Mouse (Mus musculus) hindbrain, embryonic 16.5 days (tissue): Measurements from ENCODE around the gene Pfkp. TPM values are rescaled to one million over a fixed set of nuclear protein-coding genes. Genes with fewer than 3 reads are reported as not detected.
A peak's percentile ranks its signal among the peaks of the same experiment; 100 is the strongest.

Source experiments
- ATAC-seq: fragments of 200-750 bp; cut with Nextera tagmentation; 2 replicates; pipeline ENCODE4 v1.8.0; 2017; ENCODE audit warnings: moderate TSS enrichment, moderate library complexity
- H3K27ac ChIP-seq: fragments of 300-500 bp; sonication (generic); 2 replicates; pipeline ENCODE4 v1.5.1; 2014; ENCODE audit warnings: low read depth, mild to moderate bottlenecking, control low read depth, low read length, moderate library complexity
- H3K27me3 ChIP-seq: fragments of 300-500 bp; sonication (generic); replicated peaks from 2 replicates; pipeline ENCODE4 v1.6.1; 2014; ENCODE audit warnings: low read length; ENCODE audit not compliant: control insufficient read depth, insufficient read depth
- H3K36me3 ChIP-seq: fragments of 300-500 bp; sonication (generic); 2 replicates; pipeline ENCODE4 v1.6.1; 2014; ENCODE audit warnings: mild to moderate bottlenecking, low read length, moderate library complexity, mixed read lengths; ENCODE audit not compliant: control insufficient read depth, insufficient read depth
- H3K4me1 ChIP-seq: fragments of 300-500 bp; sonication (generic); 2 replicates; pipeline ENCODE4 v1.6.1; 2014; ENCODE audit warnings: low read depth, low read length; ENCODE audit not compliant: control insufficient read depth, insufficient read depth
- H3K4me2 ChIP-seq: fragments of 300-500 bp; sonication (generic); 2 replicates; pipeline ENCODE4 v1.6.1; 2014; ENCODE audit warnings: mild to moderate bottlenecking, low read length, control low read depth, moderate library complexity
- H3K4me3 ChIP-seq: fragments of 300-500 bp; sonication (generic); 2 replicates; pipeline ENCODE4 v1.5.1; 2014; ENCODE audit warnings: mild to moderate bottlenecking, low read length, control low read depth, moderate library complexity
- H3K9ac ChIP-seq: fragments of 300-500 bp; sonication (generic); 2 replicates; pipeline ENCODE4 v1.6.1; 2014; ENCODE audit warnings: low read depth, mild to moderate bottlenecking, control low read depth, low read length, moderate library complexity
- H3K9me3 ChIP-seq: fragments of 300-500 bp; sonication (generic); 2 replicates; pipeline ENCODE4 v1.6.1; 2014; ENCODE audit warnings: mild to moderate bottlenecking, low read length, moderate library complexity; ENCODE audit not compliant: control insufficient read depth
- WGBS: fragments of 180-500 bp; shearing (Covaris S2); extraction: QIAGEN DNeasy Blood & Tissue Kit; methylation state at CpG from one replicate; pipeline ENCODE4 v1.1.7; 2014; 5-methylcytosine and 5-hydroxymethylcytosine counted together
- polyA plus RNA-seq: library from polyadenylated mRNA; unstranded; fragments of >200 nt; fragmentation: Nextera tagmentation; extraction: Ambion mirVana; gene quantifications from 2 replicates; pipeline ENCODE4 v1.2.1, GENCODE M21; 2015

The Pfkp gene
- 507 and 556 TPM in 2 replicates for polyA plus RNA-seq

DNA sequence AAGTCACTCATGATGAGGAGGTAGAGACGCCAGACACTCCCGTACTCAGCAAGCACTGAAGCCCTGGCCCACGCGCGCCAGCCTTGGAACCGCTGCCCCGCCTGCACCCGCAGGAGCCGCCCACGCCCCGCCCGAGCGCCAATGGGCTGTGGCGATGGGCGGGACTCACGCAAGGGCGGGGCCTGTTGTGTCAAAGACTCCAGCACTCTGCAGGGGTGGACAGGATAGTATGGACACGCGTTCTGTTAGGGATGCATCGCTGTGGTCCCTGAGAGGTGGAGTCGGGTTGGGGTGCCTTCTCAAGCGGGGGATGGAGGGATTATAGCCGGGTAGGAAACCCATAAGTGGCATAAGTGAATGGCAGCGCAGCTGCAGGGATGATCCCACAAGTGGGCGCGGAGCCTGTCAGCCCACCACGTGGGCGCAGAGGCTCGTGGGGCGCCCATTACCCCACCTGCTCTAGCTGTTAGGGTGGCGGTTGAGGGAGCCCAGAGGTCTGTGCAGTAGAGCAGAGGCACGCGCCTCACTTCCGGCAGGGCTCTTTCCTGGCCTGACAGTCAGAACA is at the start of gene Pfkp:
Gene Pfkp, minus strand, starts transcription at position 109 of the 565 bp plus-strand sequence.
- Histone ChIP-seq H3K27ac (peak within 1 kb of the TSS; percentile 88), H3K4me1 (peaks cover 13% of the 10 kb centered on the region), H3K4me2 (peak within 1 kb of the TSS; percentile 94), H3K9ac (peak within 1 kb of the TSS; percentile 69), H3K36me3 (no peaks in the 10 kb centered on the region), H3K4me3 (peak within 1 kb of the TSS; percentile 81), H3K9me3 (no peaks in the 10 kb centered on the region), H3K27me3 (no peaks in the 10 kb centered on the region)
- WGBS, result under 1% methylated on average over 34 of the region's 34 CpGs
- ATAC-seq, result peak; percentile 94

DNA sequence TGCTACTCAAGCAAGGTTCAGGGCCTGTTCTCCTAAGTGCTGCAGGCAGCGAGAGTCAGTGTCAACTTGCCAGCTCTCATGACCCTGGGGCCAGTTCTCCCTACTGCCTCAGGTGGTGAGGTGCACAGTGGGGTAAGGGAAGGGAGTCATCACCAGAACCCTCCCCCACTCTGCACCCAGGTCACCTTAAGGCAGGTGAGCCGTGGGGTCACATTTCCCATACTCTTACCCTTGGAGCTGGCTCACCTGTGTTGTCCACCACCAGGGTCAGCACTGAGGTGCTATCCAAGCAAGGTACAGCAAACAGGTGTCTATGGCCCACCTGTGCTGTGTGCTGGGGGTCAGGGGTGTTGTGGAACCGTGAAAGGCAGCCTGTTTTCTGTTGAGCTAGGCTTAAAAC is 42.0 kb upstream of the Pfkp start:
- H3K4me2 ChIP-seq, result no peak overlapping the region
- 86% methylated on average over 3 of the region's 3 CpGs for WGBS

DNA sequence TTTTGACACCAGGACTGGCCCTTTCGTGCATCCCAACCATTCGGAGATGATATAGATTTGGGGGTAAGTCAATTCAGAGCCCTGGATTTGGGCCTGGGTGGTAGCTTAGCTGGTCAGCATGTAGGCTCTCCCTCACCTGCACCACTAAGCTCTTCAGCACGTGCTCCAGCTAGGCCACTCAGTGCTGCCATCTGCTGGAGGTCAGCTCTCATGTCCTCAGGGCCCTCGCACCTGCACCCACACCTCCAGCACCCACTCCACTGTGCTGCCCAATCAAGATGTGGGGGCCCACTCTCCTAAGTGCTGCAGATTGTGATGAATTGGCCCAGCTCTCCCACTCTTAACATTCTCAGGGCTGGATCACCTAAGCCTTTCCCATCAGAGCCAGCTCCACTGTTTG is 41.4 kb upstream of the Pfkp start:
- H3K27me3 ChIP-seq, result no peaks in the 10 kb centered on the region
- 72% methylated on average over 4 of the region's 4 CpGs for WGBS
- no peaks in the 10 kb centered on the region for H3K4me1 ChIP-seq
- H3K36me3 ChIP-seq, result no peaks in the 10 kb centered on the region
- ATAC-seq, result peak; percentile 31; the same call in 1 of the 2 replicates
- no peak overlapping the region for H3K4me3 ChIP-seq
- H3K9me3 ChIP-seq, result no peaks in the 10 kb centered on the region
- H3K9ac ChIP-seq, result no peak overlapping the region
- no peak overlapping the region for H3K27ac ChIP-seq
- no peak overlapping the region for H3K4me2 ChIP-seq

More for the DNA sequence above, 42.0 kb upstream of the Pfkp start:
- H3K4me1 ChIP-seq, result no peaks in the 10 kb centered on the region
- no peak overlapping the region for H3K9ac ChIP-seq
- no peak overlapping the region for H3K27ac ChIP-seq
- H3K4me3 ChIP-seq, result no peak overlapping the region
- no peaks in the 10 kb centered on the region for H3K27me3 ChIP-seq
- no peaks in the 10 kb centered on the region for H3K36me3 ChIP-seq
- ATAC-seq, result peak; percentile 9; the same call in 1 of the 2 replicates
- H3K9me3 ChIP-seq, result no peaks in the 10 kb centered on the region

DNA sequence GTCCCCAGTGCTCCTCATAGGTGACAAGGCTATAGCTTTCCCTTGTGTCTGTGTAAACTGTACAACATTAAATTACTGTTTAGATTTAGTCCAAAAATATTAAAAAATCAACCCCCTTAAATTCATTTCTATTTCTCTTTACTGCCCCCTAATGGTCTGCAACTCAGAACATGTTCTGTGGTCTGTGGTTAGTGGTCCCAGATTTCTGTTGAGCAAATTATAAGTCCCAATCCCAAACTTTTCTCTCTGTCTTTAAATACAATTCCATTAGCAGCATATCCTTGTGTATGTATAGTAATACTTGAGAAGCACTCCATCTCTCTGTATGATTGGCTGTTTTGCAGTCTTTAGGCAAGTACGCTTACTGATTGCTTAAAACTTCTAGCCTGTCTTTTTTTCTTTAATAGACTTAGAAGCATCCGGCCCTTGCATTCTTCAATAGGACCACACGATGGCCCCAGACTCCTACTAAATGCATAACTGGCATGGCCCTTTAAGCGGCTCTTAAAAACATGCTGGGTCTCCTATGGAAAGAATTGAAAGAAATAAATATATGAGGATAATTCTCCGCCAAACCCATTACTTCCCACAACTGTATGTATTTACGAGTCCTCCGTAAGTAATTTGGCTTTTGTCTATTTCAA is 40.3 kb upstream of the Pfkp start:
- no peaks in the 10 kb centered on the region for H3K27me3 ChIP-seq
- no peak overlapping the region for H3K27ac ChIP-seq
- no peaks in the 10 kb centered on the region for H3K9me3 ChIP-seq
- peak; percentile 92 for ATAC-seq
- no peak overlapping the region for H3K4me2 ChIP-seq
- H3K9ac ChIP-seq, result no peak overlapping the region
- H3K36me3 ChIP-seq, result no peaks in the 10 kb centered on the region
- WGBS, result 50% methylated on average over 7 of the region's 7 CpGs
- H3K4me1 ChIP-seq, result no peaks in the 10 kb centered on the region
- H3K4me3 ChIP-seq, result no peak overlapping the region

DNA sequence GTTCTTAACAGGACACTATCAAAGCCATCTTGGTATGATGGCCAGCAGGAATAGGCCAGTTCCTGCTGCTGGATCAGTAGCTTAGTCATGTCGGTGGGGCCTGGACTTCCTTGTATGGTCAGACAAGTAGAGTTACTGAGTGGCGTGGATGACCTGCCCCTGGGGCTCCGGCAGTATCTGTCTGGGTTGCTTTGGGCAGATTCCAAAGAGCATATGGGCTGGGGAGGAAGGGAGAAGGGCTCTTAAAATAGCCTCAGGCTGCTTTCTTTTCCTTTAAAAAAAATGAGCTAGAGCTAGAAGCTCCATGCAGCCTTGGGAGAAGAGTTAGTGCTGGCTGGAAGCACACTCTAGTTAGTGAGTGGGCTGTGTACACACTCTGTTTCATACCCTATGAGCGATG is 18.3 kb upstream of the Pfkp start:
- Histone ChIP-seq H3K9me3 (no peaks in the 10 kb centered on the region), H3K27me3 (no peaks in the 10 kb centered on the region), H3K4me2 (no peak overlapping the region), H3K4me3 (no peak overlapping the region), H3K4me1 (no peaks in the 10 kb centered on the region), H3K27ac (no peak overlapping the region), H3K9ac (no peak overlapping the region), H3K36me3 (no peaks in the 10 kb centered on the region)
- no peak for ATAC-seq
- WGBS, result 89% methylated on average over 4 of the region's 4 CpGs

DNA sequence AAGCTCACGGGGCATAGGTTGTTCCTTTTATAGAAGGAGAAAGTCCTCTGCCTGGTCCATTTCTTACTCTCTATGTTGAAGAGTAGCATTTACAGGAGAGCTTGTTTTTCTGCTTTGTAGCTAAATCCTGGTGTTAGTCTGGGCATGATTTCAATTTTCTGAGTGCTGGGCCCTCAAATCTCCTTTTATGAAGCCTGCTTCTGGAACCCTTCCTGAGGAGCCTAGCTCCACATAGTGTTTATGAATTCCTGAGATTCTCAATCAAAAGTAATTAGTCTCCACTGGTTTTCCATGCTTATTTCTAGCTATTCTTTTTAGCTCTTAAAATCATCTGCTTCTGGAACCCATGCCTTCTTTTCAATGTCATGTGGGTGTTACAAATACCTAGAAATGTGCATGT is 16.9 kb upstream of the Pfkp start:
- ATAC-seq, result no peak
- no peak overlapping the region for H3K9ac ChIP-seq
- H3K9me3 ChIP-seq, result no peaks in the 10 kb centered on the region
- 85% methylated on average over 1 of the region's 1 CpGs for WGBS
- no peaks in the 10 kb centered on the region for H3K4me1 ChIP-seq
- H3K27ac ChIP-seq, result no peak overlapping the region
- no peaks in the 10 kb centered on the region for H3K27me3 ChIP-seq
- no peaks in the 10 kb centered on the region for H3K36me3 ChIP-seq
- H3K4me2 ChIP-seq, result no peak overlapping the region
- no peak overlapping the region for H3K4me3 ChIP-seq

DNA sequence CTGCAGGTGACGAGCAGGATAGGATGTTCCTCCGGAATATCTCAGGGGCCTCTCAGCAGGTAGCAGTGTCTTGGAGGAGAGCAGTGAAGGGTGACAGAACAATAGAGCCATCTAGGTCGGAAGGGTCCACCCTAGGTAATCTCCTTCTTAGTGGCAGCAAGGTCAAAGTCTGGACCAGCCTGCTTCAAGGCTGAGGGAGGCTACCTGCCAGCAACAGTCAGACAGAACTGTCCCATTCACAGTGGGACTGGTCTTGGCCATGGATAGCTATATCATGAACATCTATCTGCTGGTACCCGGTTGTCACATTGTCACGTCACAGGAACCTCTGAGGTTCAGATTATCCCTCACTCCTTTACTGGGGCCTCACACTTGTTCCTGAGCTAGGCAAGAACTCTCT is 15.6 kb upstream of the Pfkp start:
- no peak overlapping the region for H3K4me3 ChIP-seq
- H3K27me3 ChIP-seq, result no peaks in the 10 kb centered on the region
- 69% methylated on average over 5 of the region's 5 CpGs for WGBS
- no peak overlapping the region for H3K9ac ChIP-seq
- H3K27ac ChIP-seq, result no peak overlapping the region
- no peaks in the 10 kb centered on the region for H3K4me1 ChIP-seq
- H3K9me3 ChIP-seq, result no peaks in the 10 kb centered on the region
- H3K4me2 ChIP-seq, result no peak overlapping the region
- H3K36me3 ChIP-seq, result no peaks in the 10 kb centered on the region
- ATAC-seq, result no peak

DNA sequence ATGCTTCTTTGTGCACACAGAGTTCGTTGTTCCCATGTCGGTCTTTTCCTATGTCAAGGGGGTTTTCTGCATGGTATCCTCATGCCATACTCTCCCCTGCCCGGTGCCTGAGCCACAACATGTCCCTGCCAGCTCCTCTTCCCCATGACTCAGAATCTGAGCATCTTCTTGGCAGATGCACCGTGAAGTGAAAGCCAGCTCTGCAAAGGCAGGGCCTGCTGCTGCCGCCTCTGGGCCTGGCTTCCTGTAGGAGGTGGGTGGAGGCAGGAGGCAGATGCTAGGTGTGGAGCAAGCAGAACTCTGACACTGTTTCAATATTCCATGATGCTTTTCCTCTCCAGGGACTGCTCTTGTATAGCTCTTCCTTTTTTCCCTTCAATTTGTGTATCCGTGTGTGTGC is 10.7 kb upstream of the Pfkp start:
- H3K27me3 ChIP-seq, result no peaks in the 10 kb centered on the region
- no peak for ATAC-seq
- no peaks in the 10 kb centered on the region for H3K36me3 ChIP-seq
- no peak overlapping the region for H3K9ac ChIP-seq
- WGBS, result 89% methylated on average over 6 of the region's 6 CpGs
- H3K9me3 ChIP-seq, result no peaks in the 10 kb centered on the region
- H3K4me3 ChIP-seq, result no peak overlapping the region
- H3K4me2 ChIP-seq, result no peak overlapping the region
- H3K4me1 ChIP-seq, result no peaks in the 10 kb centered on the region
- no peak overlapping the region for H3K27ac ChIP-seq

DNA sequence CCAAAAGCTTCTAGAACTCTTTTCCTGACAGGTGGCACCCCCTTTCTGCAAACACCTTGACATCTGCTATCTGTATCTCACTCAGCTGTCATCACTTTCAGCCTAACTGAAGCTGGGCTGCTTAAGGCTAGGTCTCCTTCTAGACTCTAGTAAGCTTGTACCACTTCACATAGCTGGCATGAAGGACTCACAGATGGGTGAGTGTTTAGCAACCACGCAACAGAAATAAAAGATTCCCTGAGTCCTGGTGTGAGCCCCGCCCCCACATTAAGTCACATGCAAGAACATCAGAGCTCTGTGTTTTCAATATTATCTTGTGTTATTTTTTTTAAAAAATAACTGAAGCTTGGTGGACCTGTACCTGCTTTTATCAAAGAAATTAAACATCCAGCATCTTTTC is 8.7 kb upstream of the Pfkp start:
- Histone ChIP-seq H3K27me3 (no peaks in the 10 kb centered on the region), H3K4me3 (no peak overlapping the region), H3K36me3 (no peaks in the 10 kb centered on the region), H3K9me3 (no peaks in the 10 kb centered on the region), H3K4me2 (no peak overlapping the region), H3K9ac (no peak overlapping the region), H3K27ac (no peak overlapping the region), H3K4me1 (no peaks in the 10 kb centered on the region)
- 84% methylated on average over 2 of the region's 2 CpGs for WGBS
- ATAC-seq, result no peak
